Mouse (Mus musculus) midbrain, postnatal 0 days (tissue): ENCODE data around the gene Skint8. TPM values are rescaled to one million over a fixed set of nuclear protein-coding genes. Genes with fewer than 3 reads are reported as not detected.
A peak's percentile ranks its signal among the peaks of the same experiment; 100 is the strongest.
"Not testable (repeated sequence)": the region's sequence is repeated elsewhere in the genome, so short reads cannot be mapped to it uniquely, and the experiment has no call there.

Source experiments
- ATAC-seq: fragments of 200-750 bp; cut with Nextera tagmentation; 2 replicates; pipeline ENCODE4 v1.8.0; 2017; ENCODE audit warnings: moderate number of reproducible peaks, mild to moderate bottlenecking, moderate TSS enrichment, moderate library complexity; ENCODE audit not compliant: low FRiP score
- DNase-seq: peaks from one replicate; pipeline ENCODE4 v3.0.0-alpha.2; 2015; ENCODE audit warnings: low spot score
- H3K27ac ChIP-seq: fragments of 300-500 bp; sonication (generic); 2 replicates; pipeline ENCODE4 v1.5.1; 2014; ENCODE audit warnings: low read depth, mild to moderate bottlenecking, low read length, mixed read lengths
- H3K27me3 ChIP-seq: fragments of 300-500 bp; sonication (generic); 2 replicates; pipeline ENCODE4 v1.6.1; 2014; ENCODE audit warnings: low read length, control low read depth, mixed read lengths; ENCODE audit not compliant: insufficient read depth
- H3K36me3 ChIP-seq: fragments of 300-500 bp; sonication (generic); 2 replicates; pipeline ENCODE4 v1.6.1; 2014; ENCODE audit warnings: low read length, control low read depth, mixed read lengths; ENCODE audit not compliant: insufficient read depth
- H3K4me1 ChIP-seq: fragments of 300-500 bp; sonication (generic); 2 replicates; pipeline ENCODE4 v1.6.1; 2014; ENCODE audit warnings: mild to moderate bottlenecking, control low read depth, antibody characterized with exemption, low read length, mixed read lengths; ENCODE audit not compliant: insufficient read depth
- H3K4me2 ChIP-seq: fragments of 300-500 bp; sonication (generic); 2 replicates; pipeline ENCODE4 v1.6.1; 2014; ENCODE audit warnings: low read depth, mild to moderate bottlenecking, low read length, mixed read lengths; ENCODE audit not compliant: poor library complexity, severe bottlenecking
- H3K4me3 ChIP-seq: fragments of 300-500 bp; sonication (generic); 2 replicates; pipeline ENCODE4 v1.5.1; 2014; ENCODE audit warnings: low read depth, mild to moderate bottlenecking, low read length, moderate library complexity
- H3K9ac ChIP-seq: fragments of 300-500 bp; sonication (generic); replicated peaks from 2 replicates; pipeline ENCODE4 v1.6.1; 2014; ENCODE audit warnings: mild to moderate bottlenecking, low read length, moderate library complexity, mixed read lengths; ENCODE audit not compliant: poor library complexity, severe bottlenecking
- H3K9me3 ChIP-seq: fragments of 300-500 bp; sonication (generic); 2 replicates; pipeline ENCODE4 v1.6.1; 2016; ENCODE audit warnings: low read length, control low read depth
- CTCF ChIP-seq: IDR thresholded peaks from 2 replicates; pipeline ENCODE4 v1.5.1; 2016; ENCODE audit warnings: antibody characterized with exemption, mild to moderate bottlenecking
- WGBS: fragments of 180-500 bp; shearing (Covaris S2); extraction: QIAGEN DNeasy Blood & Tissue Kit; methylation state at CpG from one replicate; pipeline ENCODE4 v1.1.7; 2014; 5-methylcytosine and 5-hydroxymethylcytosine counted together
- polyA plus RNA-seq: library from polyadenylated mRNA; unstranded; fragments of >200 nt; fragmentation: Nextera tagmentation; extraction: Ambion mirVana; gene quantifications from 2 replicates; pipeline ENCODE4 v1.2.1, GENCODE M21; 2015
- total RNA-seq: library from RNA; depleted of rRNA; stranded (reverse); fragments of >200 nt; gene quantifications from 2 replicates; pipeline ENCODE4 v1.2.3, GENCODE M21; 2014

Gene Skint8
- total and polyA plus RNA-seq, 2 experiments from 2014 or later: not detected

- no peaks in the 10 kb centered on the region for H3K36me3 ChIP-seq
- H3K4me1 ChIP-seq: no peaks in the 10 kb centered on the region
- 41% methylated on average over 1 of the region's 1 CpGs for WGBS
- H3K9ac ChIP-seq: no peak overlapping the region
- H3K9me3 ChIP-seq: no peaks in the 10 kb centered on the region
- no peak for DNase-seq
- H3K27me3 ChIP-seq: no peaks in the 10 kb centered on the region
- H3K4me2 ChIP-seq: no peak overlapping the region
- no peak for ATAC-seq
- H3K27ac ChIP-seq: no peak overlapping the region
- no peak for TF ChIP-seq CTCF
- H3K4me3 ChIP-seq: no peak overlapping the region
Observed at GRCm38 (mm10) chr4:111897755-111898154, 21.4 kb upstream of the Skint8 start.

DNA sequence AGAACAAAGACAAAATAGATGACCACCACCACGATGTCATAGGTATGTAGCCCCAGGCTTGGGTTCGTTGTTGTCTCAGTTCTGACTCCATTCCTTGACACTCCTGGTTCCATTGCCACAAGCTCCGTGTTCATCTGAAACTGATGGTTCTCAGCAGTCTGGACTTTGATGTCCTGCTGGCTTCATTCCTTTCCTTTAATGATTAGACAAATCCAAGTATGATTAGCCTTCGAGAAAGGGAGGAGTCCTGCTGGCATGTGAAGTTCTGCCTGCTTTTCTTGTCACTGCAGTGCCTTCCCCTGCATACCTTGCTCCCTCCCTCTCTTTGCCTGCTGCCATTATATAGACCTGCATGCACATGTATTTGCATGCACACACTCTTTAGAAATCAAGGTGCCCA lies 20.6 kb upstream of the Skint8 start:
- no peak for DNase-seq
- H3K9ac ChIP-seq: no peak overlapping the region
- ATAC-seq: no peak
- no peak overlapping the region for H3K4me2 ChIP-seq
- H3K27me3 ChIP-seq: no peaks in the 10 kb centered on the region
- H3K4me1 ChIP-seq: no peaks in the 10 kb centered on the region
- H3K27ac ChIP-seq: no peak overlapping the region
- no peak overlapping the region for H3K4me3 ChIP-seq
- H3K36me3 ChIP-seq: no peaks in the 10 kb centered on the region
- no peaks in the 10 kb centered on the region for H3K9me3 ChIP-seq
- no peak for TF ChIP-seq CTCF
- WGBS: 78% methylated on average over 4 of the region's 4 CpGs

DNA sequence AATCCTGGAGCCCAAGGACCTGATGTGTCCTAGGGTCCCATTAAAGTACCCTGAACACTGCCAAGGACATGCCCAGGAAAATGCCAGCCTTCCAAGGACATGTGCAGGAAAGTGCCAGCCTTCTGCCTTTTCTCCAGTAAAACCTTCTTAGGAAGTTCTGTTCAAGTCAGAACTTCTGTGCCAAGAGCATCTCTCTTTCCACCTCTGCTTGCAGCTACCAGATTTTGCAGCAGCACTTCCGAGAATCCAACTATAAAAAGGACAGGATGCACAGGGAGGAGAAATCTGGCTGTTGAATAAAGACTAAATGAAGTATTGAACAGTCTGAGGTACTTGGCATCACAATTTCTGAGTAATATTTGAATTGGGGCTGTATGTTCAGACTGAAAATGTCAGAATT lies 18.7 kb upstream of the Skint8 start:
- 68% methylated on average over 1 of the region's 1 CpGs for WGBS
- not testable (repeated sequence) for ATAC-seq, DNase-seq, H3K4me2 ChIP-seq, H3K27me3 ChIP-seq, H3K4me3 ChIP-seq, H3K9ac ChIP-seq, H3K36me3 ChIP-seq, H3K27ac ChIP-seq, H3K9me3 ChIP-seq, H3K4me1 ChIP-seq

- Histone ChIP-seq H3K4me2 (no peak overlapping the region), H3K27ac (no peak overlapping the region), H3K27me3 (no peaks in the 10 kb centered on the region), H3K9ac (no peak overlapping the region), H3K4me3 (no peak overlapping the region), H3K4me1 (no peaks in the 10 kb centered on the region), H3K9me3 (no peaks in the 10 kb centered on the region), H3K36me3 (no peaks in the 10 kb centered on the region)
- ATAC-seq: no peak
- no peak for TF ChIP-seq CTCF
- no peak for DNase-seq
- 70% methylated on average over 1 of the region's 1 CpGs for WGBS
Observed at GRCm38 (mm10) chr4:111901473-111901872, 17.7 kb upstream of the Skint8 start.

GRCm38 (mm10) chr4:111902775-111903174 lies 16.4 kb upstream of the Skint8 start, which contains the start of gene Slc5a9:
Gene Slc5a9 (minus strand): TSS chr4:111902918.
- H3K27me3 ChIP-seq: no peaks in the 10 kb centered on the region

GRCm38 (mm10) chr4:111907926-111908325 lies 11.3 kb upstream of the Skint8 start:
- peak; percentile 87 for TF ChIP-seq CTCF
- 44% methylated on average over 2 of the region's 2 CpGs for WGBS
- Histone ChIP-seq H3K4me2 (no peak overlapping the region), H3K27ac (no peak overlapping the region), H3K36me3 (no peaks in the 10 kb centered on the region), H3K9me3 (no peaks in the 10 kb centered on the region), H3K27me3 (no peaks in the 10 kb centered on the region), H3K9ac (no peak overlapping the region), H3K4me1 (no peaks in the 10 kb centered on the region), H3K4me3 (no peak overlapping the region)
- ATAC-seq (peak; percentile 80; the same call in 1 of the 2 replicates), DNase-seq (peak; percentile 78)

More at GRCm38 (mm10) chr4:111902775-111903174, 16.4 kb upstream of the Skint8 start, which contains the start of gene Slc5a9:
- DNase-seq (no peak), ATAC-seq (no peak)
- H3K4me3 ChIP-seq: no peak within 1 kb of the TSS
- H3K4me2 ChIP-seq: no peak within 1 kb of the TSS
- no peaks in the 10 kb centered on the region for H3K4me1 ChIP-seq
- no peak for TF ChIP-seq CTCF
- no peaks in the 10 kb centered on the region for H3K36me3 ChIP-seq
- no peak within 1 kb of the TSS for H3K9ac ChIP-seq
- no peaks in the 10 kb centered on the region for H3K9me3 ChIP-seq
- H3K27ac ChIP-seq: no peak within 1 kb of the TSS
